Mouse (Mus musculus): ENCODE data around the gene Spcs2.

Gene Spcs2

DNA sequence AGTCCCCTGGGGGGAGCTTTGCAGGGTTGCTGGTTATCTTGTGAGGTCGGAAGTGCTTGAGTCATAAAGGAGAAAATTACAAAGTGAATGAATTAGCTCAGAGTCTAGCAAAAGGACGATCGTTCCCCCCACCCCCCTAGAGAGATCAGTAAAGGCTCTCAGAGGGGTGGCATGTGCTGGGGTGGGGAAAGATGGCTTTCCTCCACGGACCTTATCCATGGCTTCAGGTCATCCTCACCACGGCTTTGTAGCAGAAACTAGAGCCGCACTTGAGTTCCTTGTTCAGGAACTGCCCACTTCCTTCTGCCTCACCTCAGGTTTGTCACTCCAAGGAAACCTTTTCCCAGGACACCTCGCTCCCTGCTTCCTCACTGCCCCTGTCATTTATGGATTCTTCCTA lies at the start of gene Spcs2:
Spcs2 (minus strand) TSS at position 101 of the 400 bp plus-strand sequence.
- DNase-seq (ENCODE audit: low read depth, low spot score), result no peak

DNA sequence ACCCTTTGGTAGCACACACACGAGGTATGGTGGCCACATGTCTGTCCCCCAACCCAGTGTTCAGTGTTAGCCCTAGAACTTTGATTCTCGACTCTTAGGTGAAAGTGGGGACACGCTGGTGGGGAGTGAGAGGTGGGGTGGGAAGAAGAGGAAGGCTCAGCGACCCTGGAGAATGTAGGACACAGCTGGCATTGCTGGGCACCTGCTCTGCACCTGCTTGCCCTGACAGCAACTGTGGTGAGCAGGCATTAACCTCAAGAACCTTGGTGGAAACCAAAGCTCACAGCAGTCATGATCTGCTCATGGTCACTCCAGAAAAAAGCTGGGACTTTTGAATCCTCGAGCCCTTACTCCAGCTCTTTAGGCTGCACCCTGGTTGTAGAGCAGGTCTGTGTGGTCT lies 47.8 kb upstream of the Spcs2 start:
- DNase-seq (ENCODE audit: low read depth, low spot score), result no peak

DNA sequence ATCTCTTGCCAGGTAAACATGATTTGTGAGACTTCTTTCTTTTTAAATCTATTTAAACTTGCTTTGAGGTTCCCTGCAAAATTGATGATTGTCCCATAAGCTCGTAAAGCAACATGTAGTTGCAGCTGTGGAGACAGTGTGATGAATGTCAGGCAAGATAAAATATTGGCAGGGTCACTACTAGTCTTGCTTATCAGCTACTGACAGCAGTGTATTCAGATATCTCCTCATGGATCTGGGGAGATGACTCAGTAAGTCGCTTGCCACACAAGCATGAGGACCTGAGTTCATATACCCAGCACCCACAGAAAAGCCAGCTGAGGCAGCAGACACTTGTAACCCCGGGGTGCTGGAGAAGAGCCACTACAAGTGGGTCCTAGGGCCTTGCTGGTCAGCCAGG lies 44.2 kb upstream of the Spcs2 start:
- DNase-seq (ENCODE audit: low read depth, low spot score), result no peak

DNA sequence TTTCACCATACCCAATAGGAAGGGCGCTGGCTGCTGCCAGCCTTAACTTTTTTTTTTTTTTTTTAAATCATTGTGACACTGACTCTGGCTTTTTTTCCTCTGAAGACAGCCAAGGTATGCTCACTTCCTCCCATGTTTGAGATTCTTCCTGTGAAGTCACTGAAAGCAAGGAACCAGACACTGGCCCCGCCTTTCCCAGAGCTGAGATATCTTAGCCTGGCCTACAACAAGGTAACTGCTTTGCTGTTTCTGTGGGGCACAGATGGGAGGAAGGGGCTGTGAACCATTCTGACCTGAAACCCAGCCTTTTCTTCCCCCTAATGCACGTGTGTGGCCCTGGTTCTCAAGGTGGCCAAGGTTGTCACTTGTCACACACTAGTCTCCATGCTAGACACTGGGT lies 43.1 kb upstream of the Spcs2 start:
- DNase-seq (ENCODE audit: low read depth, low spot score), result no peak

DNA sequence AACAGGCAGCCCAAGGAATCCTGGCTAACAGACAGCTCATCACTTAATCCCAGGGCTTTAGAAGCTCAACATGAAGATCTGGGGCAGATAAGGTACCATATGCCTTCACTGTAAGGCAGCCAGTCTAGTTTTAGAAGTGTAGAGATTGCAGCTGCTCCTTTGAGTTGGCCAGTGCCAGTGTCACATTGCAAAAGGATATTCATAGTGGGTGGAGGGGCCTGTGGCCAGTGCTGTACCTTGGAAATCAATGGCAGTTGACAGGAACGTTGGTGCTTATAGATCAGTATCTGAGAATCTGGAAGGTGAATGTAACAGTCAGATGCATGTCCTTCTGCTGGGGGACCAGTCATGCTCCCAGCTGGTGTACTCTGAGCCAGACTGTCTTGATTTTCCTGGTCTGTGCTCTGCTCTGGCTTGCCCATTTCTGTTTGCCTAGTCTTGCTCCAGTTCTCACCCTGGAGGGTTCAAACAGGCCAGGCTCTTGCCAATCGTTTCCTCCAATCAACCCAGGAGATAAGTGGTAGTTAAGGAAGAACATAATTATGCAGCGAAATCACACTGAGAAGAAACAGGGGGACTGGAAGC lies 41.3 kb upstream of the Spcs2 start:
- no peak for DNase-seq (ENCODE audit: low read depth, low spot score)

DNA sequence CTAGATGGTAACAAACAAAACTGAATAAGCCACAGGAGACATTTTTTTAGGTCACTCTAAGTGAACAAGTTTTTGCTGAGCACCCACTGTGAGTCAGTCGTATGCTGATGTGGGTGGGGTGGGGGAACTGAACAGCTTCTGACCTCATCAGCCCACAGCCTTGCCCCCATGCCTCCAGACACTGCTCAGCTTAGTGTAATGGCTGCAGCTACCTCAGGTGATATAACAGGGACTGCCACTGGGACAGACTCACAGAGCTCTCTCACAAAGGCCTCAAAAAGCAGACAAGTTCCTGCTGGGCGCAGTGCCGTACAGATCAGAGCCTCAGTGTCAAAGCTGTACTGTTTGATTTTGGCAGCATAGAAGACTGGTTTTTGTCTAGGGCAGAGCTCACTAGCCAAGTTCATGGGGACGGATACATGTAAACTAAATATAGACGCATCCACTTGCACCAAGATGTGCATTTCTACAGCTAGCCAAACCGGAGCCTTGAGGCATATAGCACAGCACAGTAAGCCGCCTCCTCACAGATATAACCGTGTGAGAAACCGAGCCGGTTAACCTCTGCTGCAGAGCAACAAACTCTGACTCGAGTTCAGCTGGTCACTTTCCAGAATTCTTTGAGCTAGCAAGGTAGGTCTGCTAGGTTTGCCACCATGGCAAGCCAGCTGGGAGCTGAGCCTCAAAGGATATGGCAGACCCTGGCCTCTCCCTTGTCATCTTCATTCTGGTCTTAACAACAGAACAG lies 39.8 kb upstream of the Spcs2 start:
- no peak for DNase-seq (ENCODE audit: low read depth, low spot score)

DNA sequence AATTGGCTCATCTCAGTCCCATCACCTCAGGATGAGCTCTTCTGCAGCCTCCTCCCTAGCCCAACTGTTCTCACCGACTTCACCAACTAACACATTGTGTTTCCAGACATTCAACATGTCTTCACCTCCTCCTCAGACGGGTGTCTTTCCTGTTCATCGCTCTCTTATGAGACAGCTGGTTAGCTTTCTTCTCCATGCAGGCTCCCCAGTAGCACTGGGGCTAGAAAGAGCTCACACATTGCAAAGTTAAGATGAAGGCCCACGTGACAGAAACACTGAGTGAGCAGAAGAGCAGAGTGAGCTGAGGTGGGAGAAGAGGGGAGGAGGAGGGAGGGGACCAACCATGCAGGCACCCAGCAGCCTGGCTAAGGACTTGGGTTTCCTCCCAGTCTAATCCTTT lies 38.9 kb upstream of the Spcs2 start:
- DNase-seq (ENCODE audit: low read depth, low spot score), result no peak

DNA sequence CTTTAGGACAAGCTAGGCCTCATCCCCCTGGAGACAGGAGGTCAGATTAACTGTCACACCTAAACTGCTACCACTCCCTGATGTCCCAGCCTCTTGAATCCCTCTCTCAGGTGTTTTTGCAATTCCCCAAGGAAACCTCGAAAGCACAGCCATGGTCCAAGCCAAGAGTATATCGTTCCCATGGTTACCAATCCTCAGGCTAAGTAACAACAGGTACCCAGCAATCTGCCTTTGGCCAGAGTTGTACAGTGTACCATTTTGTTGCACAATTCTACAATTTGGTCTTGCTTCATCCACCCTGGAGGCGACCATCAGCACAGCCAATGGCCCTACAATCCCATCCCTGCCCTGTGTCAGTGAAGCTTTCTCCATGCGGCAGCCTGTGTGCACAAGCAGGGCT lies 33.6 kb upstream of the Spcs2 start:
- no peak for DNase-seq (ENCODE audit: low read depth, low spot score)

DNA sequence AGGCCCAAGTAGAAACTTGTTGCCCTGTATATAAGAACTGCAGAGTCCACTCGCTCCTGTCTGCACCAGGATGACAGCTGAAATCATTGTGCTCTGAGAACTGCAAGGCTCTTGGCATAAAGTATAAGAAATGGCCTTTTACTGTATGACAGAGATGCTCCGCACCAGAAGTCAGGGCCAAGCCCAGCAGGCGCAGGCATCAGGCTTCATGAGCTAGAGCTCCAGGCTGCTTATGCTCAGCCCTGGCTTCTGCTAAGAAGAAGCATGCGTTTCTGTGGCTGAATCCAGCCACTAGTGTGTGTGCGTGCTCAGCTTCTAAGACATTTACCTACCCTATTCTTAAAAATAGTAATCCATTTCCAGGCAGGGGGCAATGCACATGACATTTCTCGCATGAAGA lies 31.2 kb upstream of the Spcs2 start:
- DNase-seq (ENCODE audit: low read depth, low spot score), result no peak

DNA sequence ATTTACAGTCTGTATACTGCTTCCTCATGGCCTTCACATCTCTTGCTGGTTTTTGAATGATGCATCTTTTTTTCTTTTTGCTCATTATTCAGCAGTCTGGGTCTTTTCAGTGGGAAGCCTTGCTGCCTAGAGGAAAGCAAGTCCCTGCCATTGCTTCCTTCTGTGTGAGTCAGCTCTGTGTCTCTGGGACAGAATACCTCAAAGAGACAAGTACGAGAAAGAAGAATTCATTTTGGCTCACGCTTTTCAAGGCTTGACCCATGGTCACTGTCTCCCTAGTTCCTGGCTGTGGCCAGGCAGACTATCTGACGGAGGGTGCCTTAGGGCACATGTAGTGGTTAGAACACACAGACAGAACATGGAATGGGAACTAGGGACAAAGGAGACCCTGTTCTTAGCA lies 30.7 kb upstream of the Spcs2 start:
- no peak for DNase-seq (ENCODE audit: low read depth, low spot score)

DNA sequence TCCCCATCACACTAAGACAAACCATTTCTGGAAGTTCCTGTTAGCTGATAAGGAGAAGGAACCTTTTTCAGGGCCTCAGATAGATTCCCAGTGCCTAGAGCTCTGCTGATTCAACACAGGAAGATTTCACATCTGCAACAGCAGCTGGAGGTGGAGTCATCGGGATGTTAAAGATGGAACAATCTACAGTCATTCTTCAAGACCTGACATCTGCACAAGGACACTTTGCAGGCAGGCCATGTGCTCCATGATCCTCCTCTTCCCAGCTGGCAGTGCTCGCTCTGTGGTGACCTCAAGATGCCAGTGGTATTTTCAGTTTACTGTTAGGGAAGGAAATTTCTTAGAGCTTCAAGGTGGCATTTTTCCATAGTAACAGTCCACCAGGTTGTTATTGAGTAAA lies 29.1 kb upstream of the Spcs2 start:
- no peak for DNase-seq (ENCODE audit: low read depth, low spot score)

DNA sequence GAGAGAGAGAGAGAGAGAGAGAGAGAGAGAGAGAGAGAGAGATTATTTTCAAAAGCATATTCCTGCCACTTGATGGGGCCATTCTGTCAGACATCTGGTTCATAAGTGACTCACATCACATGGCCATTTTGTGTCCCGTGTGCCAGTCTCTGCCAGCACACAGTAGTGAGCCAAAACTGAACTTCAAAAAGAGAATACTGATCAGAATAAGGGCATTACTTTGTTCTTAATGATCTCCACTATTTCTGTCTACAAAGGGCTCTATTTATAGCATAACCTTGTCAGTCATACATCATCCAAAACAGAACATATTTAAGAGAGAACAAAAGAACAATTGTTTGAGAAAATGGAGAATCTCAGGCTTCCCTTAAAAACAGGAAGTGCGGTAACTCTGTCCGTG lies 28.2 kb upstream of the Spcs2 start:
- no peak for DNase-seq (ENCODE audit: low read depth, low spot score)

DNA sequence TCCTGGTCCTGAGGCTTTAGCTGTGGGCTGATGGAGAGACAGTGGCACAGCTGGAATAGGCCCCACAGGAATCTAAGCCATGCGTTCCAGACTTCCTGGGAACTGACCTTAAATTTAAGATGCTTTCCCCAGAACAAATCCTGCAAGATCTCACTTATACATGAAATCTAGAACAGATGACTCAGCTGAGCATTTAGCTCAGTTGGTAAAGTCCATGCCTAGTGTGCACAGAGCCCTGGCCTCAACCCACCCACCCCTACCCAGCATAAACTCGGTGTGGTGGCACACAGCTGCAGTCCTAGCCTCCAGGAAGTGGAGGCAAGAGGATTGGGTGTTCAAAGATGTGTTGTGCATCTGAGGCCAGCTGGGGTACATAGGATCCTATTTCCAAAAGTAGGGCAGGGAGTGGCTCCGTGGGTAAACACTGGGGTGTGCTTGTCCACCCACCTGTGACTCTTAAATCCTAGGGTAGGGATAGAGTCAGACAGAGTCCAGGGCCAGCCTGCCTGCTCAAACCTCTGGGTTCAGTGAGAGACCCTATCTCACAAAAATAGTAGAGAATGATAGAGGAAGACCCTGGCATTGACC lies 27.0 kb upstream of the Spcs2 start:
- no peak for DNase-seq (ENCODE audit: low read depth, low spot score)

DNA sequence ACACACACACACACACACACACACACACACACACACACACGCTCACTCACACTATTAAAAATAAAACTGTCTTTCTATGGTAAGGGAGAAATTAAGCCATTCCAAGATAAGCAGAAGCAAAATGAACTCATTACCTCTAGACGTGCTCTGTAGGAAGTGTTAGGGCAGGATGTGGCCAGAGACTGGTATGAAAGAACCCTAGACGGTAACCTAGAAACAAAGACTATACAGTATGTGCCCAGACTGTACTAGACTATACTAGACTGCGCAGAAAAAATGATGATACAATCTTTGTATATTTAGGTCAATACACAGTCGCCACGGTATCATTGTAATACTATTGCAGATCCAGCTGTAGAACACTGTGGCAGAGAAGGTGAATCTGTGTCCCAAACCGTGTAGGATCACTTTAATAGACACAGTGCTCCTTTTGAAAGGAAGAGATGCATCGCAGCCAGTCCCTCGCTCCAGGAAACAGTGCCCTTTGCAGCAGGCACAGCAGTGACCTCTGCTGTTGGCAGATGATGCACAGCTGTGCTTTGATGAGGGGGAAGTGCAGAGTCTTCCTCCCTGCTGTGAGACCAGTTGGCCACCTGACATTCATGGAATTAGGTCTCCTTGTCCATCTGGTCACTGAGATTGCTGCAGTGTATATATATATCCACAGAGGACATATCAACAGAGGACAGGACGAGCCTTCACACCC lies 26.1 kb upstream of the Spcs2 start:
- DNase-seq (ENCODE audit: low read depth, low spot score), result no peak

DNA sequence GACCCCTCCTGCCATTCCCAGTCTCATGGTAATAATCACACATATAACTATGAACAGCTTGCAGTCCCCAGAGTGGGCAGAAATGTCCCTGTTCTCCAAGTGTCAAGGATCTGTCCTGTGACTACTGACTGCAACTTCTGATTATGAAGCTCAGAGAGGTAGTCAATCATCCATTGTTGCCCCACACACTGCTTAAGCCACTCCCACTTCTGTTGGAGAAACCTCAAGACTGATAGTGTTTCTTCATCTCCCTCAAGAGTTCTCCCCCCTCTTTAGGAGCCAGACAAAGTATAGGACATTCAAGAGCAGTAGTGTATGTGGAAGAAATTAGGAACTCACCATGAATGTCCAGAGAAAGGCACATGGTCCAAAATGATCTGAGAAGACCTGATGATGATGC lies 24.5 kb upstream of the Spcs2 start:
- no peak for DNase-seq (ENCODE audit: low read depth, low spot score)

DNA sequence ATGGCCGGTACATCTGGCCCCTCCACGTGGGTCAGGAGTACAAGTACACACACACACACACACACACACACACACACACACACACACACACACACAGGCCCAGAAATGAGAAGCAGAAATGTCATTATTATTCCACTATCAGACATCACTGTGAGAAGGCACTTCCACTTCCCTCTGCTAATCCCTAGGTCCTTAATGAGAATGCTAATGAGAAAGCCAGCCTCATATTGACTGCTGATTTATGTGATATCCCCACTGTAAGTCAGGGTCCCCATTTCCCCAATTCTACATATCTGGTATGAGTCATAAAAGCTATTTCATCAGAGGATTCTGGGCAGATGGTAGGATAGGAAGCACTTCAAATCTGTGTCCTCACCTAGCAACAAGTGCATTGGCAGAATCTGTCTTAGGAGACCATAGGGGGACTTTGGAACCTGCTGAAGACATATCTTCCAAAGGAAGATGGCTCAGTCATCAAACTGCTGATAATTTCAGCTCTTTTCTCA lies 24.0 kb upstream of the Spcs2 start:
- no peak for DNase-seq (ENCODE audit: low read depth, low spot score)

DNA sequence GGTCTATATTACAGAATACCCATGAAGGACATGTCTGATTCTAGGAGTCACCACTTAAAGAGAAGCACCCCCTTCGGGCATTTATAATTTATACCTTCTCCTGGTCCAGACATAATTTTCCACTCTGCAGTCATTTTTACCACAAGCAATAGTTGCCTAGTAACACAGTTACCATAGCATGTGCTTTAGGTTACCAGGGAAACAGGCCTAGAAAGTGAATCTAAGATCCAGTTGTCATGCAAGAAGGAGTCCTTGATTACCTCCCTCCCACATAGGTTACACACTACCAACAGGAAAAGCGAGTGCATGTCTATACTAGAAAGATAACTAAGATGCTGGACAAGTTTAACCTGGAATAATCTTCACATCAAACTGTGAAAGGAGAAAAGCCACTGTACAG lies 15.0 kb upstream of the Spcs2 start:
- DNase-seq (ENCODE audit: low read depth, low spot score), result no peak

DNA sequence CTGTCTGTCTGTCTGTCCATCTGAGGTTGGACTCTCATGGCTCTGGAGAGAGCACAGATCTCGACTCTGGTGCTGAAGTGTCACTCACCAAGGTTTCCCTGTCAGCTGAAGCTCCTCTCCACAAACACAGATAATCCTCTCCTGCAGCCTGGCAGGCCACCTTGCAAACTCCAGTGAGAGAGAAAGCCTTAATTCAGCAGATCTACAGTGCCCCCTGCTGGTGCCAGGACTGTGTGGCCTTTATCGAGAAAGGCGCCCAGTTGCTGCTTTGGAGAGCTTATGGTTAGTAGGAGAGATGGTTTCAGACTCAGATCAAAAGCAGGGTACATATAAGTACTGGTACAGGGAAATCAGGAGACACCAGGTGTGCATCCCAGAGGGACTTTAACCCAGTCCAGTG lies 13.1 kb upstream of the Spcs2 start:
- peak; percentile 77 for DNase-seq (ENCODE audit: low read depth, low spot score)

DNA sequence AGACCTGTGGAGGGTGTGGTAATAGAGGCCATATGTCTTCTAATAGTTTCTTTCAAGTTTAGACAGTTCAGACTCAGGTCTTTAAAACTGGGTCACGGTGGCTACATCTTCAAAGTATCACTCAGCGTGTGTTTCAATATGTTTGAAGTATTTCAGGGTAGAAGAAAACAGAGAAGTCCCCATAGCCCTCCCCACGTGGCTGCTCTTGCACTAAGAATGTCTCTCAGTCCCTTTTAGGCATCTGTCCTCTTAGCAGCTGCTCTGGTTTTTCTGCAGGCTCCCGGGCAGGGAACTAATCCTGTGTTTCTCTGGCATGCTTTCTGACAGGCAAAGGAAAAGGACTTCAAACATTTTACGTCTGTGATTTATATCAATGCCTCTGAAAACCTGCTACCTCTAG lies 12.6 kb upstream of the Spcs2 start:
- DNase-seq (ENCODE audit: low read depth, low spot score), result no peak

DNA sequence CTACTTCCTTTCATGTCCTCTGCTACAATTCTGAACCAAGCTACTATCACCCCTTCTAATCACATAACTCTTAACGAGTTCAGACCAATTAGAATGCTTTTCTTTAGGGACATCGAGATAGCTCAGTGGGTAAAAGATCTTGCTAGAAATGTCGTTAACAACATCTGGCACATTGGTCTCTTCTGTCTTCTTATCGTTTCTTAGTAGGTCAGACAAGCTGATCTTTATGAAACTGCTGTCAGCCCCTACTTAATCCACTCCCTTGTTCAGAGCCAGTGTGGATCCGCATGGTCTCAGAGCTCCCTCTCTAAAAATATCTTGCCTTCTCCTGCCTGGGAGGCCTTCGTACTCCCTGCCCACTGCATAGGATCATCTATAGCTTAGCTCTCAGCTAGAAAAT lies 10.7 kb upstream of the Spcs2 start:
- DNase-seq (ENCODE audit: low read depth, low spot score), result no peak

DNA sequence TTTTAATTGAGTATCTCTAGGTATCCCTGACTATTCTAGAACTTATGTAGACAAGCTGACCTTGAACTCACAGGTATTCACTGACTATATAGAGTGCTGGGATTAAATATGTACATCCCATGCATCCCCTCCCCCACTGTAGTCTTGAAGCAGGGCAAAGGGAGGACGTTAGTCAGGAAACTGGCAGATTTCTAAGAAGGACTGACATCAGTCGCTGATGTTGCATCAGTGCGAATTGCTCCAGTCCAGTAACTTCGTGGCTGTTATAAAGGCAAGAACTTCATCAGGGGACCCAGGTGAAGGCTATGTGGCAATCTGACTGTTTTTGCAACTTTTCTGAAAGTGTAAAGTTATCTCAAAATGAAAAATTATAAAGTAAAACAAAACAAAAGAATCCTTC lies 6.0 kb upstream of the Spcs2 start:
- no peak for DNase-seq (ENCODE audit: low read depth, low spot score)

DNA sequence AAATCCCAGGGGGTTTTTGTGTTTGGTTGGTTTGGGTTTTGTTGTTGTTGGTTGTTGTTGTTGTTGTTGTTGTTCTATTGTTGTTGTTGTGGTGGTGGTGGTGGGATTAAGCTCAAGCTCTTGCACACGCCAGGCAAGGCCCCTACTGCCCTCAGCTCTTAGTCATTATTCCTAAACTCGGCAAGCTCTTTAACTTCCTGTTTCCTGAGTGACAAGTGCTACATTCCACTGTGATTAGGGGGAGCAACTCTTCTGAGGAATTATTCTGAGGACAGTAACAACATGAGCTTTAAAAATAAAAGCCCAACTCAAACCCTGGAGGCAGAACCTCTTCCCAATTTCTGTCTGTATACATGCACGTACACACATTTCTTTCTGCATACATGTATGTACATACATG lies 2.0 kb upstream of the Spcs2 start:
- no peak for DNase-seq (ENCODE audit: low read depth, low spot score)

All from embryo, embryonic 11.5 days (tissue).